Mouse (Mus musculus) gastrocnemius, adult 18-20 months (tissue): ENCODE measurements around the gene Phxr2. TPM values are rescaled to one million over a fixed set of nuclear protein-coding genes. Genes with fewer than 3 reads are reported as not detected.

Source experiments
- DNase-seq: peaks from one replicate; pipeline ENCODE4 v3.0.0; 2021; ENCODE audit warnings: low spot score
- total RNA-seq, 2 experiments: library from RNA; stranded (reverse); gene quantifications; 2 replicates each; pipeline ENCODE4 v1.2.3; 2021

The Phxr2 gene
- total RNA-seq, 2 experiments from 2014 or later, result not detected

DNA sequence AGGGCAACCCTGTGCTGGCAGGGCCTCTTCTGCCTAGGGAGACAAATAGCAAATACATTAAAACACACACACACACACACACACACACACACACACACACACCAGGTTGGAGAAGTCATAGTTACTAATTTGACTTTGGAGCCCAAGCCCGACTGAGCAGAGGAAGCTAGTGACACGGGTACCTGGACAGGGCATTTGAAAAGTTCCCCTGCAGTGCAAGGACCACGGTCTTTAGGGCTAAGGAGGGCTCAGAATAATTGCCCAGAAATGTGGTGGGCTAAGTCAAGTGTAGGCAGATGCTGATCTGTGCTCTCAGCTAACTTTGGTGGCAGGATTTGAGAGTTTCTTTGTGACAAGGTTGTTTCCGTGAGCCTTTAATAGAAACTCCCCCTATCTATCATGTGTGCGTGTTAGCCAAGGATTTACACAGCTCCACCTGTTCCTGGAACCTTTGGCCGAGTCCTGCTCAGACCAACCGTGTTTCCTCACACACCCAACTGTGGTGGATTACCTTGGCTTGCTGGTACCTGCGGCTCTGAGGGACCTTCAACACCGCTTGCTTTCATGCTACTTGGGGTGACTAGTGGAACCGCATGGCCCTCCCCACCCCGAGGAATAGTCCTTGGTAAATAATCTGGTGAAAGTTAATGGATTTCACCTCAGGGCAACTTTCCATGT lies 6.6 kb upstream of the Phxr2 start:
- no peak for DNase-seq

DNA sequence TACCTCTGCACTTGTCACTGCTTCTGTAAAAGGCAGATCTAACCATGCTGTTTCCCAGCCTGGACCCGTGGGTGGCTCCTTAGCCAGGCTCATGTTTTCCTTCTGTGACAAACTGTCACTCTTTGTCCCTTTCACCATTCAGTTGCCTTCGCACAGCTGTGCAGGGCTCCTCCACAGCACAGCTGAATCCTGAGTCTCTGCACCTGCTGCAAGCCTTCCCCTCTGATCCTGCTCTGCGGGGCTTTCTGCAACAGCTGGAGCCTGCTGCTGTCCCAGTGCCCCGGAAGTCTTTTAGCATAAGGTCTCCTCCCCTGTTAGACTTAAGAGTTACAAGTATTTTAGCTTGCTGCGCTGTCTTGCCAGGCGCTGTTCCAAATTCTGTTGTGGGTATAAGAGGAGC lies 6.1 kb upstream of the Phxr2 start:
- no peak for DNase-seq

DNA sequence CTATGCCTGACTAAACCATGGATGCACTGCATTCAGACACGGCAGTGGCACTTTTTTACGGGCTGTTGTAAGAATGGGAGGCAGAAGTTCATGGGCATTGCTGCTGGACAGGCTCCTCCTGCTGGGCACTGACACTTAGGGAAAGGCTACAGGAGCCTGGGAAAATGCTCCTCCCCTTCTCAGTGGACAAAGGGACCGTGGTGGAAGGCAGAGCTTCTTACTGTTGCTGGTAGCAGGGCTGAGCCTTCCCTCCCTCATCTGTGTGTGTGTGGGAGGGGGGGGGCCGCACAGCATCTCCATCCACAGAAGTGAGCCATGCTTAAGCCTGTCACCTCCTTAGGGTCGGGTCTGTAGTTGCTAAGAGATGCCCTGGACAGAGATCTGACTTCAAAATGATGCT lies 5.2 kb upstream of the Phxr2 start:
- no peak for DNase-seq

DNA sequence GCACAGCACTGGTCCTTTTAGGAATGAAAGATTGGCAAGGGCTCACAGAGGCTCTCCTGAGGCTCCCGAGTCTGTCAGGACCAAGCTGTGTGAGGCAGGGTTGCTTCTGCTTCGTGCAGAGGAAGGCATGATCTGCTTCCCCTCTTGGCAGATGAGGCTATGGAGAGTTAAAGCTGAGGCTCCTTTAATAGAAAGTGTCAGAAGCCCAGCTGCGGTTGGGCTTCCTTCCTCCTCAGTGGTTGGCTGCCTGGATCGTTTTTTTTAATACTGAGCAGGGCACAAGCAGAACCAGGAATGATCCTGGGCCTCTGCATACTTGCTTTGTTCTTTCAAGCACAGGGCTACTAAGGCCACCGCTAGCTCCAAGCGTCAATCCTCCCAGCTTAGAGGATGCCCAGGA lies 4.5 kb upstream of the Phxr2 start:
- no peak for DNase-seq

DNA sequence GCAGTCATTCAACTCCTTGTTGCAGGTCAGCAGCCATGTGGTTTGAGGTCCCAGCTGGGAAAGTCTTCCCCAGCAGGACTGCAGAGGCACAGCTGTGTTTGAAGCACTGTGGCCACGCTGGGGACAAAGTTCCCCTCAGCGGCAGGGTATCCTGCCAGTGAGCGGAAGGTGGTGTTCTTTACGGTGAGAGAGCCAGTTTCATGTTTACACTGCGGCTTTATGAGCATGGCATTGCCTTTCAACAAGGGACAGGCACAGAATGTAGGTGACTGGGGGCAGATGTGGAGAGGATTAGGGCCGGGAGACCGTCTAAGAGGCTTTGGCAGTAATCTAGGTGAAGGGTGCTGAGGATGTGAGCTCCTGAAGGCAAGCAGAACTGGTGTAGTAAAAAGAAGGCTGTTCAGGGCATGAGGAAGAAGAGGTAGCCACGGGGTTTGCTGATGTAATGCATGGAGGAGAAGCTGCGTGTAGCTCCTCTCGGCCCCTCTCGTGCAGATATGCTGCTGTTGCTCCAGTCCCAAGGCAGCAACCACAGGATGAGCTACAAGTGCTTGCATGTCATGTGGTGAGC lies 1.7 kb upstream of the Phxr2 start:
- no peak for DNase-seq

DNA sequence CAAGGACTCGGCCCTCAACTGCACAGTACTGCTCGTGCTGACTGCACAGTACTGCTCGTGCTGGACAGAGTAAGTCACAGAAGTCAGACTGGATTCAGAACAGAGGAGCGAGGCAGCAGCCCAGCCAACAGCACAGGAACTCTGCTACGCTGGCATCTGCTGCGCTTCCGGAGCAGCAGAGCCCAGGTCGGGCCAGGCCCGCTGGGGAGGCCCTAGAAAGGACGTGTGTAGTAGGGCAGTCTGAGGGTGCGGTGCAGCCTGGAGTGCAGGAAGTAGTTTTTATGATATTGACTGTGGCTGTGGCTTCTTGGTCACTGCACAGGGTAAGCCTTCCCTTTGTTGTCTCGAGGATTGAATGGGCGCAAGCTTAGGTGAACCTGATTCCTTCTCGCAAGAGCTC lies 829 bp upstream of the Phxr2 start:
- no peak for DNase-seq

DNA sequence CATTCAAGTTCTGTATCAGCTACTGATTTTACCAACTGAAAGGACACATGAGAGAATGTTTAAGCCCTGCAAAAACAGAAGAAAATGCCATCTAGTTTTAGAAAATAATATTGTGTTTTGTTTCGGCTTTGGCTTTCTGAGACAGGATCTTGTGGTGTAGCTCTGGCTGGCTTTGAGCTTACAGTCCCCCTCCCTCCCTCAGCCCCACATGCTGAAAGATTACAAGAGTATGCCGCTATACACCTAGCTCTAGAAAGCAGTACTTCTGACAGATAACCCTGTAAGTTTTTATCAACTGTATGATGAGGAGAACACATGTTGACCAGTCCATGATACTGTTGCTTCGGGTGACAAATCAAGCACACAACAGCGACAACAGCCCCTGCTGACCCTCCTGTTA lies 6.7 kb downstream of the Phxr2 start:
- DNase-seq, result no peak

DNA sequence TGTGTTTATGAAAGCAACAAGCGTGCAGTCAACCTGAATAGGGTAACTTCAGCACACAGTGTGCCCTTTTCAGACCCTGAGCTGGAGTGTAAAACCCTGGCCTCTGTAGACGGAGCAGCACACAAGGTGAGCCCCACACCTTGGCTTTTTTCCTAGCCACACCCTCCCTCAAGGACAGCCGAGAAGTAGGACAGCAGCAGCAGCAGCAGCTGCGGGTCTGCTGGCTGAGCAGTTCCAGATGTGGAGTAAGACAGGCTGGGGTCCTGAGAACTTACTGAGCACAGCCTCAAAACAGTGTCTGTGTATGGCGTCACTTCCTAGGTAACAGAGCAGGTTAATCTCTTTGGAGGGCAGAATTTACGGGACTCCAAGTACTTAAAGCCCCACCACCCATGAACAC lies 7.4 kb downstream of the Phxr2 start:
- DNase-seq, result no peak

DNA sequence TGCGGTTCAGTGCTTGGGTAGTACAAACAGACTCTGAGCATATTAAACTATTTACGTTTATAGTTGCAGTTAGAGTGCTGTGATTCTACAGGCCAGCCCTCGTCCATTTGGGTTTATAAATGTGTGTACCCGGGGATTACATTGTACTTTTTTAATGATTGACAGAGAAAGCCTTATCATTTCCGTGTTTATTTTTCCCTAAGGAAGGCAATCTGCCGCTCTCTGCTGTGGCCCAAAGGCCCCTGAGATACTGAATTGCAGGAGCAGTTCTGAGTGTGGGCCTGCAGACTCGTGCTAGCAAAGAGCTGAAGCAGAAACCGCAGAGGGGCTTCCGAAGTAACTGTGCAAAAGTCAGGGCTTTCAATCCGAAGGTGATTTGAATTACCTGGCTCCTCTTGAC lies 8.2 kb downstream of the Phxr2 start:
- no peak for DNase-seq

DNA sequence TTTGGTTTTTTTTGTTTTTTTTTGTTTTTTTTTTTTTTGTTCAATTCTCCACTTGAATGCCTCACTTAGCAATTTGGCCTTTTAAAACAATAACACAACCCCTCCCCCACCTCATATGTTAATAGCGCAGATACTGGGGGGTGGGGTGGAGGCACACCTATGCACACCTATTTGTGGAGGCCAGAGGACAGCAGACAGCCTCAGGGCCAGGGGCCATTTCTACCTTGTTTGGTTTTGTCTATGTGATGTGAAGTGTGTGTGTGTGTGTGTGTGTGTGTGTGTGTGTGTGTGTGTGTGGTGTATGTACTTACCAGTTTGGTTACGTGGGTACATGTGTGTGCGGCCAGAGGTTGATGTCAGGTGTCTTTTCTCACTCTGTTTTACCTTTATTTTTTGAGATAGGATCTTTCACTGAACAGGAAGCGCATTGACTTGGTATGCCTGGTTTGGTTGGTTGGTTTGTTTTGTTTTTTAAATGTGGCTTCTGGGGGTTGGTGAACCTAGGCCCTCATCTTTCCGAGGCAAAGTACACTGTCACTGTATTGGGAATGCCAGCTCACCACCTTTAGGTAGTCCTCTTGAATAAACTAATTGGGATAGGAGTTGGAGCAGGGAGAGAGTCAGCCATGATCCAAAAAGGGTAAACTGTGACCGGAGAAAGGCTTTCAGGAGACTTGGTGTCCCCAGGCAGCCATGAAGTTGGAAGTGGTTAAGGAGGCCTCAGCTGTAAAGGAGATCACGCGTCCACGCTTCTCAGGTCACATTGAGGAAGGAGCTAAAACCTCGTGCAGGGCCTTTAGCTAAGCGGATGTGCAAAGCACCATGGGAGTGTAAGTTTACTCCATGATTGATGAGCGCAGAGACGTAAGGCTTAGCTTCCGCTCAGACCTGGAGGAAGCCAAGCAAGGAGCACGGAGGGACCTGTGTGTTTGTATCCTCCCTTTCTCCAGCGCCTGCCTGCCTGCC lies 9.2 kb downstream of the Phxr2 start:
- DNase-seq, result no peak

DNA sequence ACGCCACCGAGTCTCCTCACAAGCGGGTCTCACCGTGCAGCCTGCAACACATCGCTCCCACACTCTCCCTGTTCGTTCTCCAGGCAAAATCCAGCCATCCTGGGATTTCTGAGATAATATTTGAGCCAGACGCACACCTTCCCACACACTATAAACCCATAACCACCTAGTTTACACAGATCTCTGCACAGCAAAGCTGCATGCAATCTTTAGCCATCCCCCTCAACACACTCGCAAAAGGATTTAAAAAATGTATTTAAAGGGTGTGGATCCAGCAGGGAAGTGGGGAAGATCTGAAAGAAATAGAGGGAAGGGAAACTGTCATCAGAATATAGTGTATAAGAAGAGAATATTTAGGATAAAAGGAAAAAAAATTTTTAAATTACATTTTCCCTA lies 9.9 kb downstream of the Phxr2 start:
- no peak for DNase-seq

DNA sequence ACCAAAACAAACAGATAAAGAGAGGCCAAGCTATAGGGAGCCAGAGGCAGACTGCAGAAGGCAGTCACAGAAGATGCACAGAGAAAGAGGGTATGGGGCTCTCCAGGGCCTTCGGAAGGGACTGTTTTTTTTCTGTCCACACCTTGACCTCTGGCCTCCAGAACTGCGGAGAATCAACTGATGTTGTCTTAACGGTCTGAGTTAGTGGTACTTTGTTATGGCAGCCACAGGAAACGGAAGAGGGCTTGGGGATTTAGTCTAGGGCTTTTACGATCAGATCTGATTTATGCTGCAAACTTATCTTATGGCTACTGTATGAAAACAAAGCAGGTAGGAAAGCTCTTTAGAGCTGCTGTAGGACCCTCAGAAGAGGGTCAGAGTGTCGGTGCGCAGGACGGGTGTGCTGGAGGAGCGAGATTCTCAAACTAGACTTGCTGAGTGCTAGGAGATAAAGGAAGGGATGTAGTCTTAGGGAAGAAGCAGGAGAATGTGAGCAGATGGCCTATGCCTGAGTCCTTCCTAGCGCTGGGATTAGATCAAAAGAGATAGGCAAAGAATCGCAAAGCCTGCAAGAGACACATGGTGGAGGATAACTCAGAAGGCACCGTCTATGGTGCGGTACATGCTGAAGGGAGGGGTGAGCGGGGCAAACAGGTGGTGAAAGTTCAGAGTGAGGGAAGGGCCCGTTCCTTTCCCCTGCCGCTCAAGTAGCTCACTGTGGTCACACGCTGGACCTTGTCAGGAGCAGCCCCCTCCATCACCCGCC lies 10.5 kb downstream of the Phxr2 start:
- DNase-seq, result no peak

DNA sequence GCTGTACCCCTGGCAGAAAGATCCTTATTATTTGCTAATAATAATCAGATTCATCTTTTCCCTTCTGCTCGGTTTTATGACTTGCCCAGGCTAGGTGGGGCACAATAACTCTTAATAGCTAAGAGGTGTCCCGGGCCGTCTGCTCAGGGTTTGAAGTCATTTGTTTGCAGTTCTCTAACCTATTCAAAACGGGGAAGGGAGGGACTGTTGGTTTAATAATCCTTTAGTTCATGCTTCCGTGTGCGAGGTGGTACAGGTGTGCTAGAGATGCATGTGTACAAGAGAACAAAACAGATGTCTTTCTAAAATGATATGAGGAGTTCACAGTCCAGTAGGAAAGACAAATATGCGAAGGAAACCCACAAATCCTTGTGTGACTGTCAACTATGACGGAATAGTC lies 11.8 kb downstream of the Phxr2 start:
- no peak for DNase-seq

DNA sequence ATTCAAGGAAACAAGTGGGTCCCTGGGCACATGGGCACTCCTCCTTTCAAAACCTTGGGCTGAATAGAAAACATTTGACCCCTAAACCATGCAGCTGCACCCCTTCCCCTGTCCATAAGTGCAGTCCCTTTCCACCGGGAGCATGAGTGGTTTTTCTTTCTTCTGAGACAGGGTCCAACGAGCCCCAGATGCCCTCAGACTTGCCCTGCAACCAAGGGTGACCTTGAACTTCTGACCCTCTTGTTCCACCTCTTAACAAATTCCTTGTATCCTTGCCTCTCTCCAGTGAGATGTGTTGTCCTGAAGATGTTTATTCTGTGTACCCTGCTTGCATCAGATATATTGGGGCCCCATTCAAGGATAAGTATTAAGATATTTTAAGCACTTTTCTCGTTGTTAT lies 12.6 kb downstream of the Phxr2 start:
- DNase-seq, result no peak

DNA sequence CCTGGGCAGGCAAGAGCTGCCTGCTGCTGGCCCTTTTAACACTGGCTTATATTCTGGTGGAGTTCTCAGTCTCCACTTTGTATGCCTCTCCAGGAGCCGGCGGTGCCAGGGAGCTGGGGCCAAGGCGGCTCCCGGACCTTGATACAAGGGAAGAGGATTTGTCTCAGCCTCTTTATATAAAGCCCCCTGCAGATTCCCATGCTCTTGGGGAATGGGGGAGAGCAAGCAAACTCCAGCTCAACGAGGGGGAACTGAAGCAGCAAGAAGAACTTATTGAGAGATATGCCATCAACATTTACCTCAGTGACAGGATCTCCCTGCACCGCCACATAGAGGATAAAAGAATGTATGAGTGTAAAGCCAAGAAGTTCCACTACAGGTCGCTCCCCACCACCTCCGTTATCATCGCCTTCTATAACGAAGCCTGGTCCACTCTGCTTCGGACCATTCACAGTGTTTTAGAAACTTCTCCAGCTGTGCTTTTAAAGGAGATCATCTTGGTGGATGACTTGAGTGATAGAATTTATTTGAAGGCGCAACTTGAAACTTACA lies 17.6 kb downstream of the Phxr2 start:
- DNase-seq, result no peak

DNA sequence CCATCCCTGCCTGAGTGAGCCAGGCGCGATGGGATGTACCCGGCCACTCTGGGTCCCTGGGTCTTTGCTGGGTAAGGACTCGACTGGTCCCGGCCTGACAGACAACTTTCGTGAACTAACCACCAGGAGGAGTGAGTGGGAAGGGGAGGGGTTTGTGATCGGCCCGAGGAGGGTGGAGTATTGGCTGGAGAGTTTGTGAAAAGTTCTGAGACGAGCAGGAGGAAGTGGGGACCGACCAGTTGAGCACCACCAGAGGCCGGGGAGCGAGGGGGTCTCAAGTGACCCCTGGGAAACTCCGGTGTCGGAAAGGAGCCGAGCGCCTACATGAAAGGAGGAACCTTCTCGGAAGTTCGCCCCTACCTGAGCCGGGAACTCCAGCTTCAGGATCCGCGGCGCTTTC lies 18.2 kb downstream of the Phxr2 start, which contains the start of gene Galnt4:
Gene Galnt4, plus strand, starts transcription at position 196 of the 400 bp plus-strand sequence.
- DNase-seq, result peak; percentile 89

DNA sequence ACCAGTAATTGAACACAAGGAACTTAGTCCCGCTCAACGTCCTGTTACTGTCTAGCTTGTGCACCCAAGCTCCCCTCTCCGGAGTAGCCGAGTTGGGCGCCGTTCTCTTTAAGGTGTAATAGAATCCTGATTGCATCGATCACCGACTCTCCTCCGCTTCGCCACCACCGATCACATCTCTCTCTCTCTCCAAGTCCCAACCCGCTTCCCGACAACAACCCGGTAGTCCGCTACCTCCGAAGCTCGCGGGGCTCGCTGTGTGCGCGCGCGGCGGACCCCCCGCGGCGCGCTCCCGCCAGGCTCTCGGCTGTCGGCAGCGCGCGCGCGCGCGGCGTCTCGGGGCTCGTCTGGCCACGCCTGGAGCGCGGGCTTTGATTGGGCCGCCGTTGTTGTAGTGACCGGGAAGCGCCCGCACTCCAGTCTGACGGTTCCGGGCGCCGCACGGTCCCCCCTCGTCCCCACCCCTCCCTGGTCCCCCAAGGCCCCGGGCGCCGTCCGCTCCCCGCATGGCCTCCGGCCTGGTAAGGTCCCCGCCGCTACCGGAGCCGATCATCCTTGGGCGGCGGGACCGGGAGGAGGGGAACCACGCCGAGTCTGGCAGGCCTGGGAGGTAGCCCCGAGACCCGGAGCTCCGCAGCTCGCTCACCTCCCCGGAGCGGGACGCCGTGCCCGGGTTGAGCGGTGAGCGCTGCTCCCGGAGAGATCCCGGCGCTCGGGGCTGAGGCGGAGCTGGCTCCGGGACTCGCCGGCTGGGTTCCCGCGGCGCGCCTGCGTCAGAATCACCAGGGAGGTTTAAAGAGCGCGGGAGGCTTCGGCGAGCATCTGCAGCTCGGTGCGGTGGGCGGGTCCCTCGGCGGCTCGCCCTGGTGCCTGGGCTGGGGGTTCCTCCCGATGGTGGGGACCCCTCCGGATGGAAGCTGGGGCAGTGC lies 19.2 kb downstream of the Phxr2 start, which contains the start of gene Poc1b:
Gene Poc1b, plus strand, starts transcription at position 334 of the 929 bp plus-strand sequence.
- DNase-seq, result peak; percentile 78

DNA sequence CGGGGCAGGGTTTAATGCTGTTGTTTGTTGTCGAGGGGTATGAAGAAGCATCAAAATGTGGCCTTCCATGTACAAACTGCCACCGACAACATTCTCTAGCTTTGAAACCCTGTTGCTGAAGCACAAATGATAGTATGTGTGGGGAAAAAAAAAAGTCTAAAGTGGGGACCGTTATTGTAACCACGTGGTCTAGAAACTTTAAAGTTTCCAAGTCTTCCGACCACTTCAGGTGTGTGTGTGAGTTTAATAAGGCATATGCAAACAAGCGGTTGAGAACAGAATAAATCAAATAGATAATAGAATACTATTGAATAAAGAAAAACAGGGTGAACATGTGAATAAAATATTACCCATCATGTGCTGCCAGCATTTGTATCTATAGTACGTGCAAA lies 19.8 kb downstream of the Phxr2 start:
- no peak for DNase-seq

DNA sequence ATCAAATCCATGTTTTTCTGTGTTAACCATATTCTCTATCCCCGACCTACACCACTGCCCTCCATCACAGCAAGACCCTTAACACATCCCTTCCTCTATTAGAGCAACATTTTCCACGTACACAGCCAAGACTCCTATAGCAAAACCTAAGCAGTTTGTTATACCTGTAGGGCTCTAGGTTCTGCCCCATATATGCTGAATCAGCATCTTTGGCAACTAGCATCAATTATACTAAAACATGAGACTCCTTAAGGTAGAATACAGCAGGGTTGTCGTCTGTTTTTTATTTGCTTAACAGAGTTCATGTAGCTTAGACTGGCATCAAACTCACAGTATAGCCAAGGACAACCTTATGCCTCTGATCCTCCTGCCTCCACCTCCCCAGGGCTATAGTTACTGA lies 20.6 kb downstream of the Phxr2 start:
- DNase-seq, result no peak

DNA sequence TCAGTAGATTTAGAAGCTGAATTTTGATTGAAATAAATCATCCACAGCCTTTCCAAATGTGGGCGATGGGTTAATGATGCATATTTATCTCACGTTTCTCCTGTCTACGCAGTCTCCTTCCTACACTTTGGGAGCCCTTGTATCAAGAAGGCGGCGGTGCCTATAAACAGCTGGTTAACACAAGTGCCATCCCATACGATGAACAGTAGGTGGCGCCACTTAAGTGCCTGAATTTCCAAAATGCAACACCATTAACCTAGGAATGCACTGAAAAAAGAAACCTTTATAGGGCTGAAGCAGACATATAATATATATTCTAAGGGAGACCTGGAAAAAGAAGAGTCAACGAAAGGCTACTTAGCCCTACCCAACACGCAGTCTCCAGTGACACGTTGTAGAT lies 28.8 kb downstream of the Phxr2 start:
- DNase-seq, result peak; percentile 47
